In the genomic region with DNA sequence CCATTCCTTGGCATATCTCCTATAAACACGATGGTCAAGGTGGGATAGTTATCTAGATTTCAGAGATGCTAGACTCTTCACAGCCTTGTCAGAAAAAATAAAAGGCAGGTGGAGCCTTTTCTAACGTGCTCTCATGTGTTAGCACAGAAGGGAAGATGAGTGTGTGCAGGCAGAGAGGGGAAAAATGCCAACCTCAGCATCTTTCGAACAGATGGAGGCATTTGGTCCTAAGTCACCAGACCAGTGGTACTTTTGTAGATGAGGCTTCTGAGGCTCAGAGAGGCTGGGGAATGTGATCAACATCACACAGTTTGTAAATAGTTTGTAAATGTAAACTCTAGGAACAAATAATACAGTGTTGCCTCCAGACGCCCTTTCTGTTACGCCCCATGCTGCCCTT, we compare ENCODE assay signal across 17 mouse cellular contexts. TPM values are rescaled to one million over a fixed set of nuclear protein-coding genes. Genes with fewer than 3 reads are reported as not detected.
"Had no signal": no experiment of that assay in that cellular context is flagged by ENCODE, and none has a peak within 500 bp of the region (broad histone marks: within the 10 kb centered on the region; RNA-seq: fewer than 3 reads in every experiment).

No protein-coding gene starts in this region.

- H3K4me3 ChIP-seq: liver, embryonic 15.5 days; megakaryocyte, embryonic 14.5 days; midbrain, embryonic 13.5 days; midbrain, embryonic 15.5 days; neural tube, embryonic 12.5 days; stomach, embryonic 15.5 days had no signal

- H3K36me3 ChIP-seq: liver, embryonic 15.5 days; midbrain, embryonic 13.5 days; midbrain, embryonic 15.5 days; neural tube, embryonic 12.5 days; stomach, embryonic 15.5 days had no signal

- H3K4me2 ChIP-seq: liver, embryonic 15.5 days; lung, embryonic 14.5 days; midbrain, embryonic 11.5 days; midbrain, embryonic 13.5 days; midbrain, embryonic 15.5 days; neural tube, embryonic 12.5 days; stomach, embryonic 15.5 days had no signal

- H3K4me1 ChIP-seq: megakaryocyte, embryonic 14.5 days; midbrain, embryonic 15.5 days; stomach, embryonic 15.5 days had no signal

- H3K9me3 ChIP-seq: liver, embryonic 15.5 days; midbrain, embryonic 13.5 days; midbrain, embryonic 15.5 days; neural tube, embryonic 12.5 days; stomach, embryonic 15.5 days had no signal

- H3K27ac ChIP-seq: liver, embryonic 15.5 days; macrophage; midbrain, embryonic 13.5 days; midbrain, embryonic 15.5 days; neural tube, embryonic 12.5 days; stomach, embryonic 15.5 days had no signal

- ATAC-seq: midbrain, embryonic 13.5 days; midbrain, embryonic 15.5 days had no signal

- H3K9ac ChIP-seq: liver, embryonic 15.5 days; lung, embryonic 14.5 days; midbrain, embryonic 13.5 days; midbrain, embryonic 15.5 days; neural tube, embryonic 12.5 days; stomach, embryonic 15.5 days had no signal

- H3K27me3 ChIP-seq: liver, embryonic 15.5 days; stomach, embryonic 15.5 days had no signal

- DNase-seq: lung, adult 18-20 months; right cerebral cortex, postnatal 14 days; thymus, adult 18-20 months; thymus, postnatal 14 days; thymus, postnatal 36 days had no signal

RNA-seq across cellular contexts. Expression of gene Ankrd55, which starts 50.9 kb away (rescaled TPM):
- total RNA-seq: megakaryocyte progenitor cell, adult 5-6 weeks; monocyte, adult 5-6 weeks; neutrophil, adult 5-6 weeks had no signal
